Mouse (Mus musculus) heart, embryonic 14.5 days (tissue): ENCODE results near the gene Card10. TPM values are rescaled to one million over a fixed set of nuclear protein-coding genes. Genes with fewer than 3 reads are reported as not detected.

Experiments
- ATAC-seq: fragments of 200-750 bp; cut with Nextera tagmentation; 2 replicates; pipeline ENCODE4 v1.8.0; 2017; ENCODE audit warnings: low read depth, moderate TSS enrichment; ENCODE audit not compliant: insufficient number of reproducible peaks, insufficient read depth, low FRiP score
- H3K27ac ChIP-seq, 2 experiments: fragments of 200-500 bp in 1 of 2; fragments of 300-500 bp in 1 of 2; sonication (generic) in 1 of 2; replicated peaks in 1 of 2; 2 replicates each; pipeline ENCODE4 v1.5.1; 2012 to 2014; ENCODE audit warnings: low read depth in 2 of 2, low read length in 2 of 2, control low read depth in 1 of 2, mild to moderate bottlenecking in 1 of 2, mixed read lengths in 1 of 2; ENCODE audit not compliant: control insufficient read depth in 1 of 2, insufficient read depth in 1 of 2
- H3K27me3 ChIP-seq: fragments of 300-500 bp; sonication (generic); 2 replicates; pipeline ENCODE4 v1.6.1; 2014; ENCODE audit warnings: mild to moderate bottlenecking, low read length, control low read depth; ENCODE audit not compliant: control insufficient read depth, insufficient read depth
- H3K36me3 ChIP-seq: fragments of 300-500 bp; sonication (generic); 2 replicates; pipeline ENCODE4 v1.6.1; 2014; ENCODE audit warnings: mild to moderate bottlenecking, control low read depth, low read length, mixed read lengths; ENCODE audit not compliant: control insufficient read depth, insufficient read depth
- H3K4me1 ChIP-seq, 2 experiments: fragments of 200-500 bp in 1 of 2; fragments of 300-500 bp in 1 of 2; sonication (generic) in 1 of 2; 2 replicates each; pipeline ENCODE4 v1.6.1; 2012 to 2014; ENCODE audit warnings: low read length in 2 of 2, control low read depth in 1 of 2, mixed read lengths in 1 of 2; ENCODE audit not compliant: control insufficient read depth in 2 of 2, insufficient read depth in 2 of 2
- H3K4me2 ChIP-seq: fragments of 300-500 bp; sonication (generic); 2 replicates; pipeline ENCODE4 v1.6.1; 2014; ENCODE audit warnings: mild to moderate bottlenecking, low read length
- H3K4me3 ChIP-seq, 2 experiments: fragments of 200-500 bp in 1 of 2; fragments of 300-500 bp in 1 of 2; sonication (generic) in 1 of 2; 2 replicates each; pipeline ENCODE4 v1.5.1; 2012 to 2014; ENCODE audit warnings: low read length in 2 of 2, mild to moderate bottlenecking in 2 of 2, control low read depth in 1 of 2, low read depth in 1 of 2, moderate library complexity in 1 of 2; ENCODE audit not compliant: control insufficient read depth in 1 of 2, insufficient read depth in 1 of 2
- H3K9ac ChIP-seq: fragments of 300-500 bp; sonication (generic); 2 replicates; pipeline ENCODE4 v1.6.1; 2014; ENCODE audit warnings: mild to moderate bottlenecking, low read length
- H3K9me3 ChIP-seq: fragments of 300-500 bp; sonication (generic); 2 replicates; pipeline ENCODE4 v1.6.1; 2016; ENCODE audit warnings: low read length, control low read depth; ENCODE audit not compliant: control insufficient read depth
- WGBS: fragments of 180-500 bp; shearing (Covaris S2); extraction: QIAGEN DNeasy Blood & Tissue Kit; methylation state at CpG from one replicate; pipeline ENCODE4 v1.1.7; 2014; 5-methylcytosine and 5-hydroxymethylcytosine counted together
- polyA plus RNA-seq: library from polyadenylated mRNA; unstranded; fragments of >200 nt; fragmentation: Nextera tagmentation; extraction: Ambion mirVana; gene quantifications from 2 replicates; pipeline ENCODE4 v1.2.1, GENCODE M21; 2014

Card10 gene
- polyA plus RNA-seq, 1 experiment from 2014 or later: 7.1 TPM

- Histone ChIP-seq H3K27me3 (no peaks in the 10 kb centered on the region), H3K4me1 (peaks cover 0 to 4% of the 10 kb centered on the region in 2 experiments; a peak in 2 of 4 replicates), H3K9ac (no peak overlapping the region), H3K27ac (no peak overlapping the region), H3K4me2 (no peak overlapping the region), H3K36me3 (peaks cover 21% of the 10 kb centered on the region), H3K4me3 (no peak overlapping the region), H3K9me3 (no peaks in the 10 kb centered on the region)
- no peak for ATAC-seq
- WGBS: 76% methylated on average over 8 of the region's 8 CpGs
Measured at GRCm38 (mm10) chr15:78779253-78779652, 23.6 kb downstream of the Card10 start.

GRCm38 (mm10) chr15:78778077-78778870, 24.6 kb downstream of the Card10 start:
- H3K9ac ChIP-seq: no peak overlapping the region
- 67% methylated on average over 13 of the region's 15 CpGs for WGBS

DNA sequence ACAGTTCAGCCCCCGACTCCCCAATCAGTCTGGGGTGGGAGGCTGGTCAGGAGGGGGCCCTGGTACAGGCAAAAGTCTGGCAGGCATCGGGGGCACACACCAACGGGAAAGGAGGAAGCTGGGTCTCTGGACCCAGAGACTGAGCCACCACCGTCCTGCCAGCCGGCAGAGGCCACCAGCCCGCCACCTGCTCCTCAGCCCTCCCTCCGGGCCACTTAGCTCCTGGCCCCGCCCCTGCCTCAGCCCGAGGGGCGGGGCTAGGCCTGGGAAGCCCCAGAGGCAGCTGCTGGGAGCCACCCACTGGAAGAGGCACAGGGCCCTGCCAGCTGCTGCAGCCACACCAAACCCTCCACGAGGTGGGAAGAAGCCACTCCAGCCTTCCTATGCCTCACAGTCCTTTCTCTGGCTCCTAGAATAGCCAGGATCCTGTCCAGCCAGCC, 29.5 kb downstream of the Card10 start, which contains the start of gene Mfng:
Gene Mfng (minus strand): TSS at position 186 of the 440 bp plus-strand sequence.
- Histone ChIP-seq H3K36me3 (peaks cover 21% of the 10 kb centered on the region), H3K9me3 (0 out of 2 replicates have a peak, but pooled peaks cover 3% of the 10 kb centered on the region), H3K27me3 (no peaks in the 10 kb centered on the region), H3K4me1 (peaks cover 3 to 8% of the 10 kb centered on the region in 2 experiments; a peak in 3 of 4 replicates), H3K4me2 (peak within 1 kb of the TSS; percentile 57), H3K4me3 (peak within 1 kb of the TSS; percentile 22 to 28), H3K9ac (peak within 1 kb of the TSS; percentile 57), H3K27ac (peak within 1 kb of the TSS; percentile 29 to 61)
- ATAC-seq: peak; percentile 58
- WGBS: 4% methylated on average over 7 of the region's 11 CpGs

More at GRCm38 (mm10) chr15:78778077-78778870, 24.6 kb downstream of the Card10 start:
- ATAC-seq: no peak
- Histone ChIP-seq H3K4me2 (no peak overlapping the region), H3K27me3 (no peaks in the 10 kb centered on the region), H3K36me3 (peaks cover 21% of the 10 kb centered on the region), H3K27ac (peak overlapping the region in 1 of 2 experiments; percentile 2; a peak in 1 of 4 replicates), H3K4me1 (peaks cover 2 to 9% of the 10 kb centered on the region in 2 experiments; a peak in 3 of 4 replicates), H3K4me3 (no peak overlapping the region), H3K9me3 (no peaks in the 10 kb centered on the region)

DNA sequence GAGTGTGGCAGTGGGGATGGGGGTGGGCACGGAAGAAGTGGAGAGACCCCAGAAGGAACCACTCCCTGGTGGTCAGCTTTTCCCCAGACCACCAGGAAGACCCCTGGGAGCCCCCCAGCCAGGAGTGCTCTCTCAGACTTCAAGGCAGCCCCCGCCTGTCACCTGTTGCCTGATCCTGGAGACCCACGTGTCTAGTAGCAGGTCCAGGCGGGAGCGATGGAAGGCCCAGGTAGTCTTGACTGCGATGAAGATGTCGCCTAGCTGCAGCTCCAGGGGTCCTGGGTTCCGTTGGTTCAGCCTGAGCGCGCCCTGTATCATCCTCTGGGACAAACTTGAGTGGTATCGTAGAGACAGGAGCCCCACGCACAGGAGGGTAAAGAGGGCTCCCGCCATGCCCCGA, 30.0 kb downstream of the Card10 start:
- 0 out of 2 replicates have a peak, but pooled peaks cover 3% of the 10 kb centered on the region for H3K9me3 ChIP-seq
- H3K36me3 ChIP-seq: peaks cover 21% of the 10 kb centered on the region
- 35% methylated on average over 14 of the region's 14 CpGs for WGBS
- H3K4me1 ChIP-seq: peaks cover 3 to 8% of the 10 kb centered on the region in 2 experiments; a peak in 3 of 4 replicates
- no peaks in the 10 kb centered on the region for H3K27me3 ChIP-seq
- no peak for ATAC-seq
- H3K4me2 ChIP-seq: peak overlapping the region; percentile 57
- H3K4me3 ChIP-seq: peak overlapping the region; percentile 22 to 28
- H3K9ac ChIP-seq: peak overlapping the region; percentile 57
- H3K27ac ChIP-seq: peak overlapping the region in 1 of 2 experiments; percentile 61; a peak in 3 of 4 replicates

DNA sequence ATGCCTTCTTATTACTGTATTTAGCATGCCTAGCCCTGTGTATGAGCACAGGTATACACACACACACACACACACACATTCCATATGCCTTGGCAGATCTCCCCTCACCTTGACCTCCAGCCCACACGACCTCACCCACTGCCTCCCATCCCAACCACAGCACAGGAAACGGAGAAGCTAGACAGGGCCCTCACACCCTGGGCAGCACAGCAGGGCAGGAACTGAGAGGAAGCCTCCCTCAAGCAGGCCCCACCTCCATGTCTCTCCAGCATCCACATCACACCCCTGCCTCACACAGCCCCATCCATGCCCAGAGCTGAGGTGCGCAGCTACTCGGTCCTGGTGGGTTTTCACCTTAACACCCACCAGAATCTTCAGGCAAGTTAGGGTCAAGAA, 30.5 kb downstream of the Card10 start:
- H3K27ac ChIP-seq: peak overlapping the region; percentile 29 to 31
- peak overlapping the region; percentile 57 for H3K9ac ChIP-seq
- no peaks in the 10 kb centered on the region for H3K27me3 ChIP-seq
- peaks cover 21% of the 10 kb centered on the region for H3K36me3 ChIP-seq
- peak overlapping the region; percentile 57 for H3K4me2 ChIP-seq
- H3K4me3 ChIP-seq: peak overlapping the region; percentile 22 to 28
- H3K9me3 ChIP-seq: 0 out of 2 replicates have a peak, but pooled peaks cover 3% of the 10 kb centered on the region
- 47% methylated on average over 4 of the region's 4 CpGs for WGBS
- ATAC-seq: peak; percentile 38; the same call in 1 of the 2 replicates
- H3K4me1 ChIP-seq: peaks cover 3 to 8% of the 10 kb centered on the region in 2 experiments; a peak in 3 of 4 replicates

GRCm38 (mm10) chr15:78771531-78772367, 31.1 kb downstream of the Card10 start:
- 60% methylated on average over 19 of the region's 19 CpGs for WGBS
- peak; percentile 44 for ATAC-seq
- Histone ChIP-seq H3K27me3 (no peaks in the 10 kb centered on the region), H3K4me1 (peaks cover 3 to 8% of the 10 kb centered on the region in 2 experiments; a peak in 3 of 4 replicates), H3K4me2 (peak overlapping the region; percentile 57), H3K4me3 (peak overlapping the region; percentile 22 to 28; a peak in 3 of 4 replicates), H3K9me3 (0 out of 2 replicates have a peak, but pooled peaks cover 3% of the 10 kb centered on the region), H3K27ac (peak overlapping the region; percentile 29 to 31), H3K9ac (peak overlapping the region; percentile 35; the same call in 1 of the 2 replicates), H3K36me3 (peaks cover 21% of the 10 kb centered on the region)

- peak overlapping the region; percentile 57 for H3K4me2 ChIP-seq
- peak overlapping the region in 1 of 2 experiments; percentile 31; a peak in 2 of 4 replicates for H3K27ac ChIP-seq
- H3K9me3 ChIP-seq: 0 out of 2 replicates have a peak, but pooled peaks cover 3% of the 10 kb centered on the region
- ATAC-seq: no peak
- H3K4me1 ChIP-seq: peaks cover 3 to 8% of the 10 kb centered on the region in 2 experiments; a peak in 3 of 4 replicates
- H3K9ac ChIP-seq: peak overlapping the region; percentile 5; the same call in 1 of the 2 replicates
- 67% methylated on average over 5 of the region's 5 CpGs for WGBS
- H3K27me3 ChIP-seq: no peaks in the 10 kb centered on the region
- H3K4me3 ChIP-seq: peak overlapping the region; percentile 15 to 16; a peak in 2 of 4 replicates
- peaks cover 15% of the 10 kb centered on the region for H3K36me3 ChIP-seq
Measured at GRCm38 (mm10) chr15:78770983-78771355, 31.9 kb downstream of the Card10 start.
